Mouse (Mus musculus) spleen, adult 2 months (tissue): Measurements from ENCODE around the gene Rasal2.

Experiments
- CTCF ChIP-seq: fragments of 200-500 bp; IDR thresholded peaks from 2 replicates; pipeline ENCODE4 v1.5.1; 2011; ENCODE audit warnings: mild to moderate bottlenecking, inconsistent platforms; ENCODE audit not compliant: insufficient read depth, insufficient read length, insufficient replicate concordance; ENCODE audit errors: extremely low read depth
- POLR2A ChIP-seq: fragments of 200-500 bp; IDR thresholded peaks from 2 replicates; pipeline ENCODE4 v1.6.1; 2011; ENCODE audit warnings: low read depth, low read length, inconsistent platforms

GRCm38 (mm10) chr1:157318896-157319295, 93.5 kb downstream of the Rasal2 start:
- TF ChIP-seq POLR2A = no peak
- no peak for TF ChIP-seq CTCF
